Comparison of ENCODE assay signal across 18 mouse cellular contexts in the genomic region with DNA sequence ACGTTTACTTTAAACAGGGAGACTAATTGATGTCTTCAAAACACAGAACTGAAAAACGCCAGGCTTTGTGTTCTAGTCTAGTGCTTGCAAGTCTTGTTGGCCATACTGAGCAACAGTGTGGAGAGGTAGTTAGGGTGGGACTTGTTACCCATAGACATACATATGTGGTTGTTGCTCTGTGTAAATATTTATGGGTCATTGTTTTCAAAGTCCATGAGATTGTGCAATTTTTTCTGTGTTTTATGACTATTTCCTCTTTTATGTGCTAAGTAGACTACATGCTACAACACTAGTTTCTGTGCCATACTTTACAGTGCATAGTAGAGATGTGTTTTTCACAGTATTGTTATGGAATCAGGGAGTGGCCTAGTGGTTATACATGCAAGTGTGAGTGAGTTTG.
"Had no signal": no experiment of that assay in that cellular context is flagged by ENCODE, and none has a peak within 500 bp of the region (broad histone marks: within the 10 kb centered on the region; RNA-seq: fewer than 3 reads in every experiment).

No protein-coding gene starts in this region.

- ATAC-seq: liver, postnatal 0 days; lung, postnatal 0 days; midbrain, embryonic 13.5 days; midbrain, embryonic 16.5 days had no signal

- H3K27ac ChIP-seq: liver, embryonic 15.5 days; lung, embryonic 15.5 days; macrophage; midbrain, embryonic 13.5 days; neural tube, embryonic 12.5 days; stomach, embryonic 15.5 days; stomach, postnatal 0 days had no signal

- H3K9ac ChIP-seq: liver, embryonic 15.5 days; liver, postnatal 0 days; lung, embryonic 15.5 days; midbrain, embryonic 13.5 days; neural tube, embryonic 12.5 days; stomach, embryonic 15.5 days had no signal

- DNase-seq: liver, postnatal 0 days; lung, adult 2 months; lung, postnatal 14 days; lung, postnatal 36 days; right cerebral cortex, postnatal 14 days; thymus, adult 2 months; thymus, postnatal 25 days; thymus, postnatal 4 days had no signal

- H3K4me3 ChIP-seq: liver, embryonic 15.5 days; lung, embryonic 15.5 days; megakaryocyte, embryonic 14.5 days; midbrain, embryonic 13.5 days; neural tube, embryonic 12.5 days; stomach, embryonic 15.5 days had no signal

- H3K4me1 ChIP-seq: liver, embryonic 15.5 days; lung, embryonic 15.5 days; midbrain, embryonic 13.5 days; neural tube, embryonic 12.5 days; stomach, embryonic 15.5 days had no signal

- H3K27me3 ChIP-seq: liver, embryonic 15.5 days; lung, embryonic 15.5 days; megakaryocyte, embryonic 14.5 days; midbrain, embryonic 13.5 days; neural tube, embryonic 12.5 days; stomach, embryonic 15.5 days had no signal

- H3K9me3 ChIP-seq: liver, embryonic 15.5 days; lung, embryonic 15.5 days; megakaryocyte, embryonic 14.5 days; midbrain, embryonic 13.5 days; neural tube, embryonic 12.5 days; stomach, embryonic 15.5 days had no signal
